Mouse (Mus musculus): ENCODE results near the gene Ypel4.

DNA sequence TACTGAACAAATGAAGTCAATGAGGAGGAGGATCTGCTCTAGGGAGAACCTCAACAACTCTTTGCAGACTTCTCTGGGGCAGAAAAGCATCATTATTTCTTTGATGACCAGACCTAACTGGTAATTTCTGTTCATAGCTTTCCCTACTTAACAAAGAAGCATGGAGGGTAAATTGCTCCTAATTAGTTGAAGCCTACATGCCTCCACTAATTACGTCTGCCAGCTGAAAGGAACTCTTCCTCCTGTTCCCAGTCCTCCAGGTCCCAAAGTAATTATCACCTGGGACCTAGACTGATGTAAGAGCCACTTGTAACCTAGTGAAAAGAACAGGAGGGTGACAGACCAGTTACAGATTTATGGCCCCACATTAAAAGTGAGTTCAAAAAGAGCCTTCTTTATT, 26.3 kb upstream of the Ypel4 start:
- TF ChIP-seq POLR2A (IDR thresholded peaks at IDR 0.05; ENCODE audit: insufficient read depth, low read depth, low read length) (no peak), EP300 (IDR thresholded peaks at IDR 0.05; ENCODE audit: insufficient read depth, low read depth, low read length) (no peak)
